Mouse (Mus musculus): ENCODE data around the gene Upk3a.
"Not testable (repeated sequence)": the region's sequence is repeated elsewhere in the genome, so short reads cannot be mapped to it uniquely, and the experiment has no call there.

The Upk3a gene

DNA sequence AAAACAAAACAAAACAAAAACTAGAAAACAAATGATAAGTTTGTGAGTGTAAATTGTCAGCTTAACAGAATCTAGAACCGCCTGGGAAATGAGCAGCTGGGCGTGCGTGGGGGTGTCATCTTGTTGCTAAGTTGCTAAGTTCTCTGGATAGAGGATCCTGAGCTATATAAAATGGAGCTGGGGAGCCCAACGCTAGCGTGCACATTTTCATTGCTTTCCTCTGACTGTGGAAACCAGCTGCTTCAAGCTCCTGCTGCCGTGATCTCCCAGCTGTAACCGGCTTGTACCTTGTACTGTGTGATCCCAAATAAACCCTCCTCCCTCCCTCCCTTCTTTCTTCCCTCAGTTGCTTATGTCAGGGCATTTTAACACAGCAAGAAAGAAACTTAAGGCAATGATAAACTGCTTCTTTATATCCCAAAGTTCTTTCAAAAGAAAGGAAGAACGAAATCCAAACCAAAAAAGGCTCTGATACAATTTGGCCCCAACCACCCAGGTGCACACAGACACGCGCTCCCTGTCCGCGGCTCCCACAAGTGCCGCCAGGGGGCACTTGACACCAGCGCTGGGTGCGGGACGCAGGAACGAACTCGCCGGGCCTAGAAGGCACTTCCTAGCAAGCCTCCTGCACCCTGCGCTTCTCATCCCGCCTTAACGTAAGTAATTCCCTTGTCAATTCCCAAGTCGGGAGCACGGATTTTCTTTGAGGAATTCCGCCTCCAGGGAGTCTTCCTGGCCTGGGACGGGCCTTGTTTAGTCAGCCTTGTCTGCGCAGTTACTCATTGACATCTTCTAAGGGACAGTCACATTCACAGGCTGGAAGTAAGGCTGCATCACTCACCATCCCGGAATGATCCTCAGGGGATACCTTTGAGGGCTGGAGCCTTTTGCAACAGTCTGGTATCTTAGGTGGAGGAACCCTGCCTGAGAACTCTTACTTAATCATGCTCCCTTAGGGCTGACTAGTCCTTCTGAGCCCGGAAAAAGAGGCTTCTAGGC, 15.7 kb upstream of the Upk3a start:
- peak; percentile 81 for DNase-seq

DNA sequence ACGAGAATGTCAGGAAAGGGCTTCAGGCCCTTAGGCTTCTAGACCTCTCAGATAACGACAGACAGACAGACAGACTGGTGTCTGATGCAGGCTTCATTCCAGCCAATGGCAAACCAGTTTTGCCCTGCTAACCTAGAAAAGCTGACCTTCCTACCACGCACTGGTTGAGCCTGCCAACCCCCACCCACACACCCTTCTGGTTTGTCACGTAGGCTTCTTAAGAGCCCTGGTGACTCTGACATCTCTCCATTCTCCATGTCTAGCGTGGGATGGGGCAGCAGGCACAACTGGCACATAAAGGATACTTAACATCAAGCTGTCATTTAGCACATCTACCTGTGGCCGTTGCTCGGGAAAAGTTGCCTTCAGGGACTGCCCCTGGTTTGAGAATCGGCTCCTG, 7.3 kb upstream of the Upk3a start:
- no peak for DNase-seq

DNA sequence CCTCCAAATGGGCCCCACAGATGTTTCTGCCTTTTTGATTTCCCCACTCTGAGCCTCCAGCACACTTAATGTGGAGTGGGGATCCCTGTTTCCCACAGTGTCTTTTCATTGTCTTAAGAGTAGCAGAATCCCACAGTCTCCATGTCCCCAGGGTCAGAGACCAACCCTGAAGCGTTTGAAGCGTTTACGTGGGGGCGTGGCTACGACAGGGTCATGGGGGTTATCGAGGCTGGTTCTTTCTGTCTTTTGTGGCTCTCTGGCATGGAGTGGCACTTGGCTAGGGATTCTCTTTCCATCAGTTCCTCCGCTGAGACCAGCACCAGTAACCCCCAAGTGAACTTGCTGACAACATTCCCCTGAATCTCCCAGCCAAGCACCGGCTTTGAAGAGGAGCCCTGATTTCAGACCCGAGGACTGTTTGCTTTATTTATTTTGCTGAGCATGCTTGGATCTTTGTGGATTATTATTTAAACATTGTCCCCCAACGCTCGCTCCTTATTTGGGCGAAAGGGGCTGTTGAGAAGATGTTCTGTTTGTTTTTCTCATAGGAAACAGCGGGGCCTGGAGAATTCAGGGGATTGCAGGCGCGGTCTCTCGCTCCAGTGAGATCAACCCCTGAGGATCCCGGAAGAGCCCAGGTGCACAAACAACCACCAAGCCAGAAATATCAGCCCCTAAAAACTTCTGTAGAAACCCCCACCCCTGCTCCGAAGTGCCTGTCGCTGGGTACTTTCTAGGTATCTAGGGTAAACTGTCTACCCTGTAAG, 4.9 kb upstream of the Upk3a start:
- no peak for DNase-seq

DNA sequence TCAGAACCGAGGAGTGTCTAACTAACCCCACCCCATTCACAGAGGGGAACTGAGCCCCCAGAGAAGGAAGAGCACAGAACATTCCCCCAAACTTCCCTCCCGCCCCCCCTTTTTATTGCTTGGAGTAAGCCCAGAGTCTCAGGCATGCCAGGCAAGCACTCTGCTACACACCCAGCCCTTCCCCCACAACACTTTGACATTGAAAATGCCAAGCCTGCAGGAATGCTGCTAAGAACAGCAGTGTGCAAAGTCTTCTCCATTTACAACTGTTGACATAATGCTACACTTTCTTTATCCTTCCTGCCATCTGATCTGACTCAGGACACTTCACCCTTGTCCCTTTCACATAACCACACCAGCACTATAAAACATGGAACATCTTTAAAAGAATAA, 4.3 kb upstream of the Upk3a start:
- no peak for DNase-seq

DNA sequence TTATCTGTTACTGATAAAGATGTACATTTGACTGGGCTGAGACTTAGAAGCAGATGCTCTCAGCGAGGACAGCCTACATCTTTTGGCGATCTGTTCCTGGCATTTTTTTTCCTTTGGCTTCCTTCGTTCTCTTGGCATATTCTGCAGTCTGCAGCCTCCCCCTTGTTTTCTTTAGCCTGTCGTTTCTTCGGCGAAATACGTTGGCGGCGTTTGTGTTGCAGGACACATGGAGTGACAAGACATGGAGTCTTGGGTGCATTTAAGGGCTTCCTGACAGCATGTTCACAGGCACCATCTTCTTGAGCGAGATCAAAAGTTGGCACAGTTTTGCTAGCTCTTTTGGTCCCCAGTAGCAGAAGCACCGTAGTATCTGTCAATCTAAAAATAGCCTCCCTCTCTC, 1.2 kb upstream of the Upk3a start:
- DNase-seq = peak; percentile 44

DNA sequence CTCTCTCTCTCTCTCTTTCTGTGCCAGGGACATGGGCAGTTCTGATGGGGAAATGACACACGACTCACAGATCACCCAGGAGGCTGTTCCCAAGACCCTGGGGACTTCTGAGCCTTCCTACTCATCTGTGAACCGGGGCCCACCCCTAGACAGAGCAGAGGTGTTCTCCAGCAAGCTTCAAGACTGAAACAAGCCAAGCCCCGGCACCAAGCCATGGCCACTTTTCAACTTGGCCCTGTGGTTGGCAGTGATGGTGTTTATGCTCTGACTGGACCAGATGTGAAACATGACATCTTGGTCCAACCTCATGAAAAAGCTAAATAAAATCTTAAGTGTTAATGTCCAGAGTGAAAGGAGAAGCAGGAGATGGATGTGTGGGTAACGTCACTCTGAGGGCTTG, 5.3 kb downstream of the Upk3a start:
- no peak for DNase-seq

DNA sequence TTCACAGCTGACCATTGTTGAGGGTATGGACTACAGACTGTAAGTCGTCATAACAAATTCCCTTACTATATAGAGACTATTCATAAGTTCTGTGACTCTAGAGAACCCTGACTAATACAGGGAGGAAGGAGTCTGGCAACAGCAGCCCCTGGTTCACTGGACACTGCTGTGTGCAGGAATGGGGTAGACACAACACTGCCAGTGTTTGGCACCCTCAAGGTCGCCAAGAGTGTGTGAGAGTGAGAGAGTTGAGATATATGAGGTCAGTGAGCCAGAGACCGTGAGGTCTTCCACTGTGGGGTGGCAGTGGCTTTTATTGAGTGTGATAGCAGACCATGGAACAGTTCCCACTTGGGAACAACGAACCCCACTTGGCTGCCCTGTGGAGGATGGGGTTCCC, 9.3 kb downstream of the Upk3a start:
- no peak for DNase-seq

DNA sequence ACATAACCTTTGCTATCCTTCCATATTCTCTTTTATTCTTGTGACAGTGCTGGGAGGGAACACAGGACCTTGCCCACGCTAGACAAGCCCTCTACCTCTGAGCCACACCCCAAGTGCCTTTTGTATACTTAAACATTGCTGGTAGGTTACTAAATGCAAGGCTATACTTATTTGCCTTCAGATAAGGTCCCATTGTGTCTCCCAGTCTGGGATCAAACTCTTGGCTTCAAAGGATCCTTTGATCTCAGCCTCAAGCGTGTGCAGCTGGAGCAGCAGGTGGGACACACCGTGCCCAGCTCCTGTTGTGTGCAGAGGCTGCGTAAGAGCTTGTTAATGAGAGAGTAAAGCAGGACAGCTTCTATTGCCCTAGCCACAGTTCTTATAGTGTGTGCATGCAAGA, 10.8 kb downstream of the Upk3a start:
- no peak for DNase-seq

DNA sequence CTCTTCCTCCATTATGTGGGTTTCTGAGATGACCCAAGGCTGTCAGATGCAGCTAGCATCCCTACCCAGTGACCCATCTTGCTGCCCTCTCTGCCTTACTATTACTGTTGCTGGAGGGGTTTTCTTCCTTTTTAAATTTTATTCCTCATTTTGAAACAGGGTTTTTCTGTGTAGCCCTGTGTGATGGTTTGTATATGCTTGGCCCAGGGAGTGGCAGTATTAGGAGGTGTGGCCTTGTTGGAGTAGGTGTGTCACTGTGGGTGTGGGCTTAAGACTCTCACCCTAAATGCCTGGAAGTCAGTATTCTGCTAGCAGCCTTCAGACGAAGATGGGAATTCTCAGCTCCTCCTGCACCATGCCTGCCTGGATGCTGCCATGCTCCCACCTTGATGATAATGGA, 11.7 kb downstream of the Upk3a start, which contains the start of gene Fam118a:
Fam118a (plus strand) TSS at position 301 of the 400 bp plus-strand sequence.
- not testable (repeated sequence) for DNase-seq

DNA sequence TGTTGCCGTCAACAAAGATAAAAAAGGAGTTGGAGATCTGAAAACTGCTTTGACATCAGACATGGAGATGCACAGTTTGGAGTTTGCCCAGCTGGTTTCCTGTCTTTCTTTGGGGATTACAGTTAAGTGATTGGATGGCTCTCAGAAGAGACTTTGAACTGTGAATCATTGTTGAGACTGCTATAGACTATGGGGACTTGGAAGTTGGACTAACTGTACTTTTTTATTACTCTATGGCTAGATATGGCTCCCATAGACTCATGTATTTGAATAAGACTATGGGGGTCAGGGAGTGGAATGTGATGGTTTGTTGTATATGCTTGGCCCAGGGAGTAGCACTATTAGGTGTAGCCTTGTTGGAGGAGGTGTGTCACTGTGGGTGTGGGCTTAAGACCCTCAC, 13.7 kb downstream of the Upk3a start:
- DNase-seq = not testable (repeated sequence)

DNA sequence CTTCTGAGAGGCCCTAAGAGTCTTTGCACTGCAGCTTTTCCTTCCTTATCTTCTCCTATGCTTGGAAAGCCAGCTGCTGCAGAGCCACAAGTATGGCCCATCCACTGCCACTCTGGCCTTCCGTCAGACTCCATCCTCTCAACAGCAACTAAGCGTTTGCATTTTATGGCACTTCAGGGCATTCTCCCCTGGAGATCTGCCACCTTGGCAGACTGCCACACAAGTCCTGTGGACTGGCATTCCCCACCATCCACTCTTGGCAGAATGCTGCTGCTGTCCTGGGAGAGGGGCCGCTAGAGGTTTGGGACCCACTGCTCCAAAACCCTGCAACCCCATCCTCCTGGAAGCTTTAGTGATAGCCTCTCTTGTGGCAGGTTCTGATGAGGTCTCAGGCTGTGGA, 14.9 kb downstream of the Upk3a start:
- peak; percentile 33 for DNase-seq

DNA sequence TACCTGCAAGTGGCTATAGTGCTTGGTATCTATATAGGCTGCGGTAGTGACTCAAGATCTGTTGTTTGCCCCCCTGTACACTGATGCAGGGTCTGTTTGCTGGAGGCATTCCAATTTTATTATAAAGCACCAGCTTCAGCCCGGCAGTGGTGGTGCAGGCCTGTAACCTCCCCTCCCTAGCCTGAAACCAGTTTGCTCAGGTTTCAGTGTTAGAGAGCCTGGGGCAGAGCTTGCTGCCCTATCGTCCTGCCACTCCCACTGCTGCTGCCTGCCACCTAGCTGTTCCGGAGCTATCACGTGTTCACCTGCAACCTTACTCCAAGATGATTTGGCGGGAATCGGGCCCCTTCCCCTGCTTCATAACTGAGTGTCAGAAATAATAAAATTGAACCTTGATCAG, 17.0 kb downstream of the Upk3a start:
- not testable (repeated sequence) for DNase-seq

DNA sequence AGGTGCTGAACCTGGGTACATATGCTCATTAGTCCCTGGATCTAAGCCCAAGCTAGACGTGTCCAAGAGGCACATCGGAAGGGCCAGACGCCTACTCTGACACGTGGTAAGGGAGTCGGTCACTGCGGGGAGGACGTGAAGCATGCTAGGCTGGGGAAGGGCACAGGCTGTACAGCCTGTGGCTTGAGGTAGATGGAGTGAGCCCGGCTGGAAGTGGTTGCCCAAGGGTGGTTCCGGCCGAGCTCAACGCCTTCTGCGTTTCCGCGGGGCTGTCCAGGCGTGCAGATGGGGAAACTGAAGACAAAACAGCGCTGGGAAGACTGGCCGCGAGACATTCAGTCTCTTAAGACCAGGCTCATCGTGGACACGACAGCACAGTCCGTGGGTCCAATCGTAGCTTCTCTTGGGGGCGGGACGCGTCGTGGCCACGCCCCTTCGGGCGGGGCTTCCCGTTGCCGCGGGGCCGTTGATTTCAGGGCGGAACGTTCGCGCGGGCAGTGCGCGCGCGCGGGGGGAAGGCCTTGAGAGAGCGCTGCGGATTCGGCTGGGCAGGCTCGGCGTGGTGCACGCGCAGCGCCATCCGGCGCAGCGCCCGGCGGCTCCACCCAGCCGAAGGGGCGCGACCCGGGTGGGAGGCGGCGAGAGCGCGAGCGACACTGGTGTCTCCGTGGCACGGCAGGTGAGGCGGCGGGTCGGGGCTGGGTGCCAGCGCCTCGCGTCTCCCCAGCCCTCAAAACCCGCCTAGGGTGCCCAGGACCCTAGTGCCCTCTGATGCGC, 19.8 kb downstream of the Upk3a start:
- peak; percentile 98 for DNase-seq

DNA sequence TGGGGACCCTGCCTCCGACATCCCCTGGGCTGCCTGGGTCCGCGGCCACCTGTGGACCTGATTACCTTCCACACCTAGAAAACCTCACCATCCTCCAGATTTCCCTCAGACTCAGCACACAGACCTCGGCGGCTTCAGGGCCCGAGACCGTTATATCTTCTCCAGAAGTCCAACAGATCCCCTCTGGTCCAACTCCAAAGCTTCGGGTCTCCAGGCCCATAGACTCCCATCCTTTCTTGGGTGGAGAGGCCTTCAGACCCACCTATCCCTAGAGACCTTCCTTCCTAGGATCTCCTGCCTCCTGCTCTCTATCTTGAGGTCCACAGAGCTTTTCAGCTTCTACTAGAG, 20.4 kb downstream of the Upk3a start:
- no peak for DNase-seq

DNA sequence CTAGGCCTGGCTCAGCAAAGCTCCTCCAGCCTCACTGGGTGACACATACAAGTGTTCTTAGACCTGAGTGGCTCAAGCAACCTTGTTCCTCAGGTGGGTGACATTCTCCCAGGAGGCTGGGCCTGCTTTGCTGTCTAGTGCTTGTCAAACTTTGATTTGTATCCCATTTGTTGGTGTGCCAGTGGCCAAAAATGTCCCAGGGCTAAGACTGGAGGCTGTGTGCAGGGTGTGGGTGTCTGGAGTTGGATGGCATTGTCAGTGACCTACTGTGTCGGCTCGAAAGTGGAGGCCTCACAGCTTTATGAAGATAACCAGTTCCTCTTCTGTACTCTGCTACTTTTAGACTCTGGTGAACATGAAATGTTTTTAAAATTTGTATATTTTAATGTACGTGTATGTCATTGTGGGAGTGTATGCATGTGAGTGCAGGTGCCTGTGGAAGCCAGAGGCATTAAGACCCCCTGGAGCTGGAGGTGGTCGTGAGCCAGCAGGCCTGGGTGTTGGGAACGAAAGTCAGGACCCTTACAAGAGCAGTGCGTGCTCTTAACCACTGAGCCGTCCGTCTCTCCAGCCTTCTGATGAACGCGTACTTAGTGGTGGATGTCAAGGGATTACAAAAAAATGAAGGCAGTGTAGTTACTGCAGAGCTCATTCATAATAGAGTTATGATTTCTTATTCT, 24.7 kb downstream of the Upk3a start:
- DNase-seq = no peak

DNA sequence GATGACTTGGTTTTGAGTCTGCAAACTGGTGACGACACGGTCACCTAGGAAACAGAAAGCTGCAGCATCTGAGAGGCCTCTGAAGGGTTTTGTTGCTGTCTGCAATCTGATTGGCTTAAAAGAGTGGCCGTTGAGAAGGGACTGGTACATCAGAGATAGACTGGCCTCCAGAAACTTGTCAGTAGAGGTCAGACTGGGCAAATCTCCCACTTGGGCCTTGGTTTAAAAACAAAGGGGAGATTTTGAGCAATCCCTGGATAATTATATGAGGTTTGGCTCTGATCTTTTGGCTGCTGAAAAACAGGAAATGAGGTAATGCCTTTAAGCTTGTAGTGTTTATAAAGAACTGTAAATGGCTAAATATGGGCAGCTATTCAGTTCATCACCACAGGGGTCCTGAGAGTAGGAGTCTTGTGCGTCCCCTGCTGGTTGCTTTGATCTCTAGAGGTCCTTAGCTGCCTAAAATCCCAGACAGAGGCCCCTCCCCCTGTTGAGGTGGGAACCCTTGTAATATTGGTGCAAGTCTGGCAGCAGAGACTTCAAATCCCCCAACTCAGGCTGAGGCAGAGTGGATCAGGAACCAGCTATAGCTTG, 25.5 kb downstream of the Upk3a start:
- peak; percentile 77 for DNase-seq

DNA sequence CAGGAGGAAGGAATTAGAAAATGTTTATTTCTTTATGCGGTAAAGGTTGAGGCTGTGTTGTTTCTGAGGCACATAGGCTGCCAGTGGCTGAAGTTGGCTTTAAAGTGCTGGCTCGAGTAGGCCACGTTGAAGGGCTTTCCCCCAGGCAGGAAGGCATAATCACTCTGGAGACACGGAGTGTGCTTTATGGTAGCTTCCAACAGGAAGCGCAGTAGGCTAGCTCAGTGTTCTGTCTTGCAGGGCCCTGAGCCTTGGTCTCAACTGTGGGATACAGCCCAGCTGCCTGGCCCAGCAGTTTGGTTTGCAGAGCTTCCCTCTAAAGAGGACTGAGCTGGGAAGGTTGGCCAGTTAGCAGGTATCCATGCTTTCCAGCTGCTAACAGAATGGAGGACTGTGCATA, 26.2 kb downstream of the Upk3a start:
- DNase-seq = no peak

DNA sequence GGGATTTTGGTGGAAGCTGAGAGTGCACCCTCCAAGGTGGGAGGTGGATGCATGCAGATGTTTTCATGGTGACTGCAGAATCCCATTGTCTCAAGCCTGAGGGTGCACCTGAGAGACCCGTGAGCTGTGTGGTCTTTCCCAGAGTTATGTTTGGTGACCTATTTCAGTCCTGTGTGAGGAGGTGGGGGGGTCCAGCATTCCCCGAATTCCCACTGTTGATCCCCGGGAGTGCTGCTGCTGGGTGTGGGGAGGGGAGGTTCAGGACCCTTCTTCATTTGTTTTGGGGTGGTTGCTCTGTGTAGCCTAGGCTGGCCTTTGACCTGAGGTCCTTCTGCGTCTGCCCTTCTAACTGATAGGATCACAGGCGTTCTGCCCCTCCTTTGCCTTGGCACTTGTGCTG, 26.8 kb downstream of the Upk3a start:
- DNase-seq = no peak

DNA sequence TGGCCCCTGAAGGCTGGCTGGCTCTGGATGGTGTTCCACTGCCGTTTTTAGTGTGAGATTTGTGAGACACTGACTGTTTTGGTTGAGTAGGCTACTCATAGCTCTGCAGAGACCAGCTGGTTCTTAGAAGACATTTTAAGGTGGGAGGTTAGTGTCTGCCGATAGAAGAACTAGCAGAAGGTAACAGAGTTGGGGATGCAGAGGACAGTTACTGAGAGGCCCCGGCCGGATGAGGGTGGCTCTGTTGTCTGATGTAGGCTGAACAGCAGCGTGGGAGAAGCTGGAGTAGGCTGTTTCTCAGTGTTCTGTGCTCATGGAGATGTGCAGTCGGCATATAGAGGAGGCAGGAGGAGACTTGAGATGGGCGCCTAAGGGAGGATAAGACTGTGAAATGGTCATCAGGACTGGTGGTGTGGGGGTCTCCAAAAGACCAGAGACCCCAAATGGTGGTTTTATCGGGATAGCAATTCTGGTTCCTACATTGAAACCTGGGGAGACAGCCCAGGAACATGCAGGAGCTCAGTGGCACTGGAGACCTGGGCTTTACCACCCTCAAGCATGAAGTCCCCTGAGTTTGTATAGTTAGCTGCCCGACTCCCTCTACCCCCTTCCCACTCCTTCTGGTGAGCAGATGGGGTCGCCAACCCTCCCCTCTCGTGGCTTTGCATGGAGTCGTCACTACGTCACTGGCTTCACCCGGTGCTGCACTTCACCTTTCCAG, 29.4 kb downstream of the Upk3a start:
- DNase-seq = no peak

DNA sequence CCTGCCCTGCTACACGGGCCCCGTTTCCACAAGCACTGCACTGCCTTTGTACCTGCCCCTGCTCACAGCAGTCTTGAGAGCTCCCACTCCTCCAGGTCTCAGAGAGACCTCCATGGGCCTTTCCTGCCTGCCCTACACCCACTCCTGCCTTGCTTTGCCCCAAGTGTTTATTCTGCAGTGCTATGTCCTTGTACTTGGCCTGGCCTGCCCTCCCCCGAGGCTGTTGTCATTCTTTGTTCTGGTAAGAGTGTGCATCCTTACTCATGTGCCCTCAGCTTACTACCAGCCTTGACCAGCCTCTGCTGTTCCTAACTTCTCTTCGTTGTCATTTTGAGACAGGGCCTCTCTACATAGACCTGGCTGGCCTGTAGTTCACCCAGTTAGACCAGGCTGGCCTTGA, 30.9 kb downstream of the Upk3a start:
- DNase-seq = no peak

DNA sequence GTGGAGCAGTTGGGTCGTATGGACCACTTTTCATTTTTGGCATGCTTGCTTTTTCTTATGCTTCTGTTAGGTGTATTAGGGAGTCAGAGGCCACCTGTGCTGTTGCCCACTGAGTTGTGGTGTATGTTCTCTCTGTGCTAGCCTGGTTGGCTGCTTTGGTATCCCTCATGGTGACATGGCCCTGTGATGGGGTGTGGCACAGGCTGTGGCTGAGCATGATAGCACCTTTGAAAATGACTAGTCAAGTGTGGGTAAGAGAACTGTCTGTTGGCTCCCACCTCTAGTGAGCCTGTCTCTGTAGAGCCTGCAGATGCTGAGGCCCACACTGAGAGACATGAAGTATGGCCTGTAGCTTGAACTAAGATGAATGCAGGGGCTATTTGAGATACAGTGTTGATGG, 32.8 kb downstream of the Upk3a start:
- DNase-seq = no peak

DNA sequence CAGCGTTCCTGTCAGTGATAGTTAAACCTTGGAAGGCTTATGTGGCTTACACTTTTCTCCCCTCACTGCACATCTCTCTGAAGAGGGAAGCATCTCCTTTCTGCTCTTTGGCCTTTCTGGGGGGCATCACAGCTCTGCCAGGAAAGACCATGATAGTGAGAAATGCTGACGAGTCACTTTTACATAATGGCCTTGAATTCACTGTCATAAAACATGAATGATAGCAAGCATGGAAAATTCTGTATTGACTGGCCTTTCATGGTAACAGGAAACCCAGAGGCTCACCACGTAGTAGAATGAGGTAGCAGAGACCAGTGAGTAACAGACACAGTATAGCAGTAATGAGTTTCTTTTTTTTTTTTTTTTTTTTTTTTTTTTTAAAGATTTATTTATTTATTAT, 37.2 kb downstream of the Upk3a start:
- no peak for DNase-seq
